Comparison of ENCODE assay signal across 25 mouse cellular contexts in the genomic region with DNA sequence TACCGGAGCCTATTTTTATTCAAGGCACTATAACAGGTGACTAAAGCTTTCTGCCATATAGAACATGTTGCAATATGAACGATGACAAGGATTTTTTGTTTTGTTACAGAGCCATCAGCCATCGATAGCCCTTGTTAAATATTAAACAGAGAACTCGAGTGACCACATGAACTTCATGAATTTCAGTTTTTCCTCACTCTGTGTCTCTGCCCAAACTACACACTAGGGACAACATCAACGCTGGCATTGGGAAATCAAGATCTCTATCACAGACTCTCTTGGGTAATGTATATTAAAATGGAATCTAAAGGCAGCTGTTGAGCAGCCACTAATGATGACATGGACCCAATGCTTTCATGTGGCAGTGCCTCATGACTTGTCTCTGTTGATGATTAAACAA. TPM values are rescaled to one million over a fixed set of nuclear protein-coding genes. Genes with fewer than 3 reads are reported as not detected.
"Had no signal": no experiment of that assay in that cellular context is flagged by ENCODE, and none has a peak within 500 bp of the region (broad histone marks: within the 10 kb centered on the region; RNA-seq: fewer than 3 reads in every experiment).

No protein-coding gene starts in this region.

- DNase-seq: lung, adult 18-20 months; lung, embryonic 14.5 days; lung, postnatal 10 days; lung, postnatal 4 days; midbrain, embryonic 14.5 days; retina, postnatal 1 day; right cerebral cortex, adult 18-20 months; right cerebral cortex, postnatal 25 days; right cerebral cortex, postnatal 4 days; thymus, adult 2 months; thymus, postnatal 25 days; thymus, postnatal 4 days had no signal

- H3K9me3 ChIP-seq: stomach, embryonic 15.5 days had no signal

- H3K36me3 ChIP-seq: midbrain, embryonic 10.5 days; midbrain, embryonic 12.5 days; neural tube, embryonic 13.5 days; neural tube, embryonic 15.5 days; stomach, embryonic 15.5 days had no signal

- H3K27ac ChIP-seq: midbrain, embryonic 10.5 days; midbrain, embryonic 12.5 days; neural tube, embryonic 13.5 days; neural tube, embryonic 15.5 days; stomach, embryonic 15.5 days; stomach, postnatal 0 days had no signal

- H3K4me1 ChIP-seq: midbrain, embryonic 10.5 days; midbrain, embryonic 12.5 days; neural tube, embryonic 13.5 days; neural tube, embryonic 15.5 days; stomach, embryonic 15.5 days had no signal

- H3K27me3 ChIP-seq: midbrain, embryonic 12.5 days; neural tube, embryonic 13.5 days; neural tube, embryonic 15.5 days; stomach, embryonic 15.5 days had no signal

- H3K4me2 ChIP-seq: lung, embryonic 14.5 days; midbrain, embryonic 12.5 days; neural tube, embryonic 13.5 days; neural tube, embryonic 15.5 days; stomach, embryonic 15.5 days had no signal

- H3K9ac ChIP-seq: lung, embryonic 14.5 days; midbrain, embryonic 12.5 days; neural tube, embryonic 13.5 days; neural tube, embryonic 15.5 days; stomach, embryonic 15.5 days had no signal

- ATAC-seq: midbrain, embryonic 16.5 days had no signal

- H3K4me3 ChIP-seq: midbrain, embryonic 10.5 days; midbrain, embryonic 12.5 days; myocyte; neural tube, embryonic 13.5 days; neural tube, embryonic 15.5 days; stomach, embryonic 15.5 days had no signal

RNA-seq across cellular contexts. Expression of a gene that starts 8.9 kb away (rescaled TPM):
- polyA plus RNA-seq: lung, embryonic 14.5 days; lung, embryonic 16.5 days; midbrain, embryonic 10.5 days; midbrain, embryonic 12.5 days; midbrain, embryonic 14.5 days; midbrain, embryonic 16.5 days; myocyte; neural tube, embryonic 11.5 days; neural tube, embryonic 13.5 days; neural tube, embryonic 15.5 days; spleen, adult 2 months; testis, adult 2 months; urinary bladder, adult 2 months had no signal
